Mouse (Mus musculus) liver, adult 2 months (tissue): ENCODE data around the gene Tmem268.

Source experiments
- CTCF ChIP-seq: fragments of 200-500 bp; IDR thresholded peaks from 2 replicates; pipeline ENCODE4 v1.5.1; 2011; ENCODE audit warnings: low read depth, low read length, control low read depth
- POLR2A ChIP-seq: fragments of 200-500 bp; IDR thresholded peaks from 2 replicates; pipeline ENCODE4 v1.6.1; 2011; ENCODE audit warnings: low read length, control low read depth; ENCODE audit not compliant: insufficient read depth; ENCODE audit errors: extremely low read depth

GRCm38 (mm10) chr4:63525514-63525913 lies 33.1 kb upstream of the Tmem268 start:
- TF ChIP-seq POLR2A (no peak), CTCF (no peak)
